8 mouse cellular contexts compared by ENCODE assay signal in the genomic region with DNA sequence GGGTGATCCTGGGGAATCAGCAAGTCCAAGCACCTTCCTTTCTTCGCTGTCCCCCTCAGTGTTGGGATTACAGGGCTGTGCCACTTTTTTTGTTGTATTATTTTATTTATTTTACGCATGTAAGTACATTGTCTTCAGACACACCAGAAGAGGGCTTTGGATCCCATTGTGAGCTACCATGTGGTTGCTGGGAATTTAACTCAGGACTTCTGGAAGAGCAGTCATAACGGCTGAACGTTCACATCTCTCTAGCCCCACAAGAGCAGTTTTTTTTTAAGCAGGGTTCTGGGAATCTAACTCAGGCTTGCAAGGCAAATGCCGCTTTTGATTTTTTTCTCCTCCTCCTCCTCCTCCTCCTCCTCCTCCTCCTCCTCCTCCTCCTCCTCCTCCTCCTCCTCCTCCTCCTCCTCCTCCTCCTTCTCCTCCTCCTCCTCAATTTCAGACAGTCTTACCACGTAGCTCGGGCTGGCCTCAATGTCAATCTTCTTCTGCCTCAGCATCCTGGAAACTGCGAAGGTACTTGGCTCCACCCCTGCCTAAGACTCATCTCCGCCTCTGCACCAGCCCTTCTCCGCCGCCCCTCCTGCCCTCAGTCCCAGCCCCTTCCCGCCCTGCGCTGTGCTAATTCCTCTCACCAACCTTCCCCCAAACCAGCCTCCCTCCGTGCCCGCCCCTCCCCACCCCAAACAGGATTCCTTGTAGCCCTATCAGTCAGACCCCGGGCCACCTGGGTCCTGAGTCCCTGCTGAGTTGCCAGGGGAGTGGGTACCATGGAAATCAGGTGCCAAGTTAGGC. TPM values are rescaled to one million over a fixed set of nuclear protein-coding genes. Genes with fewer than 3 reads are reported as not detected.
DNase-seq lines count a peak whose midpoint lies in the region; ATAC-seq and TF ChIP-seq lines count a peak whose summit lies in the region.

No protein-coding gene starts in this region.

- H3K4me1 ChIP-seq in kidney, embryonic 16.5 days (ENCODE audit: insufficient read depth, low read length): peaks cover 10% of the 10 kb centered on the region
- H3K4me1 ChIP-seq in forebrain, embryonic 16.5 days (replicated peaks; ENCODE audit: control insufficient read depth, insufficient read depth, low read length): peaks cover 22% of the 10 kb centered on the region
- peaks cover 35% of the 10 kb centered on the region for H3K4me1 ChIP-seq in liver, embryonic 16.5 days (ENCODE audit: control insufficient read depth, low read depth, low read length)
- H3K4me1 ChIP-seq in thymus, adult 2 months (replicated peaks; ENCODE audit: control insufficient read depth, insufficient read depth, low read length): peaks cover 27% of the 10 kb centered on the region

- TF ChIP-seq CTCF in thymus, adult 2 months (IDR thresholded peaks at IDR 0.05; ENCODE audit: borderline replicate concordance, control insufficient read depth, extremely low read depth, insufficient read depth, low read length, poor library complexity): no peak

- H3K9me3 ChIP-seq in kidney, embryonic 16.5 days (ENCODE audit: low read length): no peaks in the 10 kb centered on the region
- no peaks in the 10 kb centered on the region for H3K9me3 ChIP-seq in forebrain, embryonic 16.5 days (ENCODE audit: control insufficient read depth, low read length)
- no peaks in the 10 kb centered on the region for H3K9me3 ChIP-seq in liver, embryonic 16.5 days (replicated peaks; ENCODE audit: control insufficient read depth, low read length)

- WGBS in kidney, embryonic 16.5 days: 5% methylated on average over 12 of the region's 16 CpGs
- 3% methylated on average over 13 of the region's 16 CpGs for WGBS in forebrain, embryonic 16.5 days
- 4% methylated on average over 14 of the region's 16 CpGs for WGBS in liver, embryonic 16.5 days (ENCODE audit: insufficient replicate concordance)
- 3% methylated on average over 14 of the region's 16 CpGs for WGBS in thymus, adult 2 months

- intact Hi-C loops in left cerebral cortex, postnatal 14 days (cut with DNase I): no loop called here

- H3K36me3 ChIP-seq in kidney, embryonic 16.5 days (ENCODE audit: insufficient read depth, low read length): no peaks in the 10 kb centered on the region
- H3K36me3 ChIP-seq in forebrain, embryonic 16.5 days (ENCODE audit: control insufficient read depth, insufficient read depth): no peaks in the 10 kb centered on the region
- H3K36me3 ChIP-seq in liver, embryonic 16.5 days (ENCODE audit: control insufficient read depth, insufficient read depth): no peaks in the 10 kb centered on the region
- no peaks in the 10 kb centered on the region for H3K36me3 ChIP-seq in thymus, adult 2 months (ENCODE audit: control insufficient read depth, insufficient read depth, low read length)

- H3K9ac ChIP-seq in kidney, embryonic 16.5 days (replicated peaks; ENCODE audit: low read length): no peak overlapping the region
- H3K9ac ChIP-seq in forebrain, embryonic 16.5 days (replicated peaks; ENCODE audit: low read depth, low read length): peak overlapping the region; percentile 61
- H3K9ac ChIP-seq in liver, embryonic 16.5 days (ENCODE audit: low read depth, low read length): peak overlapping the region; percentile 58; the same call in 1 of the 2 replicates

- peak overlapping the region; percentile 54 for H3K4me2 ChIP-seq in kidney, embryonic 16.5 days (replicated peaks; ENCODE audit: low read depth, low read length)
- peak overlapping the region; percentile 82 for H3K4me2 ChIP-seq in forebrain, embryonic 16.5 days (ENCODE audit: low read length)
- H3K4me2 ChIP-seq in liver, embryonic 16.5 days (ENCODE audit: low read depth, low read length): peak overlapping the region; percentile 70

- peaks cover 16% of the 10 kb centered on the region for H3K27me3 ChIP-seq in kidney, embryonic 16.5 days (ENCODE audit: insufficient read depth, low read length)
- H3K27me3 ChIP-seq in forebrain, embryonic 16.5 days (replicated peaks; ENCODE audit: control insufficient read depth, insufficient read depth, low read length): no peaks in the 10 kb centered on the region
- peaks cover 3% of the 10 kb centered on the region for H3K27me3 ChIP-seq in liver, embryonic 16.5 days (ENCODE audit: control insufficient read depth, insufficient read depth, low read depth, low read length)
- no peaks in the 10 kb centered on the region for H3K27me3 ChIP-seq in thymus, adult 2 months (ENCODE audit: control insufficient read depth, insufficient read depth, low read length)

- TF ChIP-seq POLR2A in thymus, adult 2 months (IDR thresholded peaks at IDR 0.05; ENCODE audit: control insufficient read depth, extremely low read depth, insufficient read depth, low read length, poor library complexity): no peak

- no peak for ATAC-seq in kidney, embryonic 16.5 days (ENCODE audit: low FRiP score, low TSS enrichment)
- ATAC-seq in activated CD4-positive, CD25-positive, alpha-beta regulatory T cell, adult 4 months: peak; percentile 77
- ATAC-seq in forebrain, embryonic 16.5 days: peak; percentile 32
- ATAC-seq in liver, embryonic 16.5 days (ENCODE audit: low read depth): no peak

- no peak overlapping the region for H3K27ac ChIP-seq in kidney, embryonic 16.5 days (ENCODE audit: low read length)
- no peak overlapping the region; the same call in 1 of the 2 replicates for H3K27ac ChIP-seq in forebrain, embryonic 16.5 days (ENCODE audit: low read length)
- H3K27ac ChIP-seq in liver, embryonic 16.5 days (ENCODE audit: low read length): no peak overlapping the region
- H3K27ac ChIP-seq in thymus, adult 2 months (ENCODE audit: control insufficient read depth, insufficient read depth, low read length): no peak overlapping the region

- H3K4me3 ChIP-seq in kidney, embryonic 16.5 days (ENCODE audit: low read length): peak overlapping the region; percentile 30
- H3K4me3 ChIP-seq in forebrain, embryonic 16.5 days (replicated peaks; ENCODE audit: low read length): peak overlapping the region; percentile 50
- peak overlapping the region; percentile 44 for H3K4me3 ChIP-seq in liver, embryonic 16.5 days (ENCODE audit: low read depth, low read length)
- peak overlapping the region; percentile 1; the same call in 1 of the 2 replicates for H3K4me3 ChIP-seq in thymus, adult 2 months (ENCODE audit: control insufficient read depth, insufficient read depth, low read length)

- no peak for DNase-seq in kidney, postnatal 14 days
- DNase-seq in thymus, adult 2 months: peak; percentile 69
- DNase-seq in spleen, adult 12 weeks (ENCODE audit: low spot score): no peak
- no peak for DNase-seq in left cerebral cortex, postnatal 14 days (ENCODE audit: low spot score in 2 of 2)

RNA-seq across cellular contexts. Expression of gene Fcho1, which starts 3.5 kb away (rescaled TPM):
- 8.6 and 8.7 TPM in 2 replicates for polyA plus RNA-seq in kidney, embryonic 16.5 days (2015; fragmentation: Nextera tagmentation; extraction: Ambion mirVana)
- polyA plus RNA-seq in activated CD4-positive, CD25-positive, alpha-beta regulatory T cell, adult 4 months (2017; shearing (Covaris generic)): 10 to 100 TPM; 55.0 to 72.9 TPM
- 72.4 and 100 TPM in 2 replicates for polyA plus RNA-seq in forebrain, embryonic 16.5 days (2015; fragmentation: Nextera tagmentation; extraction: Ambion mirVana)
- polyA plus RNA-seq in liver, embryonic 16.5 days (2015; fragmentation: Nextera tagmentation; extraction: Ambion mirVana): 21.1 and 24.5 TPM in 2 replicates
- 767 and 809 TPM in 2 replicates for polyA plus RNA-seq in thymus, adult 2 months (2012; rRNA removed)
- total RNA-seq in left cerebral cortex, postnatal 14 days (2021): 100 to 1,000 TPM; 152 to 156 TPM

RNA-seq across cellular contexts. Expression of gene B3gnt3, which starts 27.4 kb away (rescaled TPM):
- 3.3 and 4.2 TPM in 2 replicates for polyA plus RNA-seq in kidney, embryonic 16.5 days (2015; fragmentation: Nextera tagmentation; extraction: Ambion mirVana)
- polyA plus RNA-seq in activated CD4-positive, CD25-positive, alpha-beta regulatory T cell, adult 4 months (2017; shearing (Covaris generic)): 1 to 10 TPM; 3.3 to 3.8 TPM
- polyA plus RNA-seq in forebrain, embryonic 16.5 days (2015; fragmentation: Nextera tagmentation; extraction: Ambion mirVana): 0.58 and 0.68 TPM in 2 replicates
- polyA plus RNA-seq in liver, embryonic 16.5 days (2015; fragmentation: Nextera tagmentation; extraction: Ambion mirVana): 4.9 and 5.5 TPM in 2 replicates
- 6.3 and 6.9 TPM in 2 replicates for polyA plus RNA-seq in thymus, adult 2 months (2012; rRNA removed)
- under 1 TPM; 0.44 to 0.49 TPM for total RNA-seq in left cerebral cortex, postnatal 14 days (2021)

RNA-seq across cellular contexts. Expression of gene Insl3, which starts 40.0 kb away (rescaled TPM):
- 1.3 and 7.7 TPM in 2 replicates for polyA plus RNA-seq in kidney, embryonic 16.5 days (2015; fragmentation: Nextera tagmentation; extraction: Ambion mirVana)
- 10 to 100 TPM; 16.4 to 23.9 TPM for polyA plus RNA-seq in activated CD4-positive, CD25-positive, alpha-beta regulatory T cell, adult 4 months (2017; shearing (Covaris generic))
- not detected in 2 replicates for polyA plus RNA-seq in forebrain, embryonic 16.5 days (2015; fragmentation: Nextera tagmentation; extraction: Ambion mirVana)
- 1.6 and 2.2 TPM in 2 replicates for polyA plus RNA-seq in liver, embryonic 16.5 days (2015; fragmentation: Nextera tagmentation; extraction: Ambion mirVana)
- 42.6 and 56.8 TPM in 2 replicates for polyA plus RNA-seq in thymus, adult 2 months (2012; rRNA removed)
- 1 to 10 TPM; 1.8 to 2.8 TPM for total RNA-seq in left cerebral cortex, postnatal 14 days (2021)

RNA-seq across cellular contexts. Expression of gene Jak3, which starts 52.9 kb away (rescaled TPM):
- polyA plus RNA-seq in kidney, embryonic 16.5 days (2015; fragmentation: Nextera tagmentation; extraction: Ambion mirVana): 6.6 and 7.5 TPM in 2 replicates
- polyA plus RNA-seq in activated CD4-positive, CD25-positive, alpha-beta regulatory T cell, adult 4 months (2017; shearing (Covaris generic)): 10 to 100 TPM; 18.6 to 41.7 TPM
- 3.4 and 4.1 TPM in 2 replicates for polyA plus RNA-seq in forebrain, embryonic 16.5 days (2015; fragmentation: Nextera tagmentation; extraction: Ambion mirVana)
- polyA plus RNA-seq in liver, embryonic 16.5 days (2015; fragmentation: Nextera tagmentation; extraction: Ambion mirVana): 5.7 and 6.3 TPM in 2 replicates
- 68.0 and 77.5 TPM in 2 replicates for polyA plus RNA-seq in thymus, adult 2 months (2012; rRNA removed)
- total RNA-seq in left cerebral cortex, postnatal 14 days (2021): 1 to 10 TPM; 5.6 to 6.4 TPM

RNA-seq across cellular contexts. Expression of gene Unc13a, which starts 57.5 kb away (rescaled TPM):
- polyA plus RNA-seq in kidney, embryonic 16.5 days (2015; fragmentation: Nextera tagmentation; extraction: Ambion mirVana): 0.55 and 0.94 TPM in 2 replicates
- under 1 TPM; 0.37 to 0.93 TPM for polyA plus RNA-seq in activated CD4-positive, CD25-positive, alpha-beta regulatory T cell, adult 4 months (2017; shearing (Covaris generic))
- 23.1 and 33.6 TPM in 2 replicates for polyA plus RNA-seq in forebrain, embryonic 16.5 days (2015; fragmentation: Nextera tagmentation; extraction: Ambion mirVana)
- 0.15 and 0.20 TPM in 2 replicates for polyA plus RNA-seq in liver, embryonic 16.5 days (2015; fragmentation: Nextera tagmentation; extraction: Ambion mirVana)
- polyA plus RNA-seq in thymus, adult 2 months (2012; rRNA removed): 1.6 and 2.0 TPM in 2 replicates
- total RNA-seq in left cerebral cortex, postnatal 14 days (2021): 100 to 1,000 TPM; 299 to 337 TPM

Comparison
In these comparisons a context has a peak if more than half of its experiments do, and no peak if none do; other contexts are left out.
1. ATAC-seq: peak in activated CD4-positive, CD25-positive, alpha-beta regulatory T cell, adult 4 months (single experiment) and forebrain, embryonic 16.5 days (single experiment); none in kidney, embryonic 16.5 days (single experiment) and liver, embryonic 16.5 days (single experiment).
2. Peak in every context shown above with its lines, with median percentiles within 50 percentile points of each other: H3K4me2 ChIP-seq and H3K4me3 ChIP-seq.